Mouse (Mus musculus) megakaryocyte-erythroid progenitor cell, adult 5-6 weeks (primary cell): ENCODE measurements around the gene Gsdma3. TPM values are rescaled to one million over a fixed set of nuclear protein-coding genes. Genes with fewer than 3 reads are reported as not detected.
A peak's percentile ranks its signal among the peaks of the same experiment; 100 is the strongest.
"Not testable (repeated sequence)": the region's sequence is repeated elsewhere in the genome, so short reads cannot be mapped to it uniquely, and the experiment has no call there.

Experiments used
- ATAC-seq: replicated peaks from 2 replicates; pipeline ENCODE4 v1.8.0; 2016; ENCODE audit warnings: mild to moderate bottlenecking, inconsistent platforms; ENCODE audit not compliant: severe bottlenecking, poor library complexity, low FRiP score, low TSS enrichment
- total RNA-seq, 2 experiments: library from RNA; stranded (forward) in 1 of 2; stranded (reverse) in 1 of 2; fragments of 200-1000, 215-1000 nt in 1 of 2; fragments of >200 nt in 1 of 2; fragmentation: Nextera tagmentation in 1 of 2; gene quantifications; 2 replicates each; pipeline ENCODE4 v1.2.3; 2014 to 2017

Gsdma3 gene
- total RNA-seq, 2 experiments from 2014 or later = not detected

GRCm38 (mm10) chr11:98595021-98595420 is 31.1 kb upstream of the Gsdma3 start:
- ATAC-seq = no peak

- ATAC-seq = no peak
Measured at GRCm38 (mm10) chr11:98595473-98595872, 30.7 kb upstream of the Gsdma3 start.

GRCm38 (mm10) chr11:98595955-98596354 is 30.2 kb upstream of the Gsdma3 start:
- ATAC-seq = no peak

GRCm38 (mm10) chr11:98597363-98597762 is 28.8 kb upstream of the Gsdma3 start:
- ATAC-seq = peak; percentile 61

GRCm38 (mm10) chr11:98597991-98598390 is 28.2 kb upstream of the Gsdma3 start, which contains the start of gene Lrrc3c:
Lrrc3c (plus strand) TSS chr11:98598291.
- ATAC-seq = no peak

DNA sequence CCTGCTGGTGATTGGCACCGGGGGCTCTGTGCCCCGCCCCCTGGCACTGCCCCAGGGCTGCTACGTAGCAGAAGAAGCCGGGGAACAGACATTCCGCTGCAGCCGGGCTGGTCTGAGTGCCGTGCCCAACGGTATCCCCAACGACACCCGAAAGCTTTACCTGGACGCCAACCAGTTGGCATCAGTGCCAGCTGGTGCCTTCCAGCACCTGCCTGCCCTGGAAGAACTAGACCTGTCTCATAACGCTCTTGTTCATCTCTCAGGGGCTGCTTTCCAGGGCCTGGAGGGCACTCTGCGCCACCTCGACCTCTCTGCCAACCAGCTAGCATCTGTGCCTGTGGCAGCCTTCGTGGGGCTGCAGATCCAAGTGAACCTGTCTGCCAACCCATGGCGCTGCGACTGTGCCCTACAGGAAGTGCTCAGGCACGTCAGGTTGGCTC is 27.3 kb upstream of the Gsdma3 start:
- peak; percentile 6; the same call in 1 of the 2 replicates for ATAC-seq

DNA sequence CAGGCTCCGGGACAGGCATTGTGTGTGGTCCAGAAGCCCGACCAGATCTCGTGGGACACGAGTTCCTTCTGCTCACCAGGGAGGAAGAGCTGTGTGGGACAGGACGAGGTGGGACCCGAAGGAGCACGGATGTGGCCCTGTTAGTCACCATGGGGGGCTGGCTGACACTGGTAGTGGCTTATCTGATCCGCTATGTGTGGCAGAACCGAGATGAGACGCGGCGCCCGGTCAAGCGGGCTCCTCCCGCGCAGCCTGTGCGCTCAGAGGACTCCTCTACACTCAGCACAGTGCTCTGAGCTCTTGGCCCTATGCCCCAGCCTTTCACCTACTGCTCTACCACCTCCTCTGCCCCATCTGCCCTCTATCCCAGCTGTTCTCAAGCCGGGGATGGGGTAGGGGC is 26.9 kb upstream of the Gsdma3 start:
- 0 out of 2 replicates have a peak, but pooled peaks have one; percentile 17 for ATAC-seq

GRCm38 (mm10) chr11:98602090-98602690 is 24.0 kb upstream of the Gsdma3 start:
- ATAC-seq = peak; percentile 58

GRCm38 (mm10) chr11:98603953-98604352 is 22.2 kb upstream of the Gsdma3 start:
- ATAC-seq = no peak

DNA sequence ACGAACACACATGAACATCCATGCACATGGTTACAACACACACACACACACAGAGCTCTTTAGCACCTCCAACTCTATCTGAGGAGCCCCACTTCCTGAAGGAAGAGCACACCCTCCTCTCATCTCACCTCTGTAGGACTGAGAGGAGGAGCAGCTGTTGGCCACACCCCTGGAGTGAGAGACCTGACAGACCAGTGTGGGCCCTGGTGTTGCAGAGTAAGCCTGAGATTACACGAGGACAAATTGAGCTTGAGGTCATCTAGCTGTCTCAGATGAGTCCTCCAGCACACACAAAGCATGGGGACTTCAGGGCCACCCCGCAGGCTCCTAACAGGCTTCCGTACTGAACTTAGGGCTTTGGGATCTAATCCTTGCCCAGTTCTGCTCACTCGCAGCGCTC is 21.2 kb upstream of the Gsdma3 start:
- ATAC-seq = not testable (repeated sequence)

GRCm38 (mm10) chr11:98606763-98607162 is 19.4 kb upstream of the Gsdma3 start:
- peak; percentile 65; the same call in 1 of the 2 replicates for ATAC-seq

DNA sequence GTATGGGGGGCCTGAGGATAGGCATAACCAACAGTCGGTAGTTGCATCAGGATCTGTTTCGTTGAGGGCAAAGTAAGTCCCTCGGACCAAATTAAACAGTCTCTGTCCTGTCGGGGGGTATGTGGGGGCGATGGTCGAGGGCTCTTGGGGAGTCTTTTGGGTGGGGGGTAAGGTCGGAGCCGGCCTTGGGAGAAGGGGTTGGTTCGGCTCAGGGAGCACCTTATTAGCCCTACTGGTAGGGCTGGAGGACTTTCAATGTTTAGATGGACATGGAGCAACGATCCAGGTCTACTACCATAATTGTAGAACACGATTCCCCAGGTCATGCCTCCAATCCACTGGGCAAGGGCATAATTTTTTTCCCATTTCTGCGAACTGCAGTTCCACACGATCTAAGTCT is 5.4 kb upstream of the Gsdma3 start:
- no peak for ATAC-seq

DNA sequence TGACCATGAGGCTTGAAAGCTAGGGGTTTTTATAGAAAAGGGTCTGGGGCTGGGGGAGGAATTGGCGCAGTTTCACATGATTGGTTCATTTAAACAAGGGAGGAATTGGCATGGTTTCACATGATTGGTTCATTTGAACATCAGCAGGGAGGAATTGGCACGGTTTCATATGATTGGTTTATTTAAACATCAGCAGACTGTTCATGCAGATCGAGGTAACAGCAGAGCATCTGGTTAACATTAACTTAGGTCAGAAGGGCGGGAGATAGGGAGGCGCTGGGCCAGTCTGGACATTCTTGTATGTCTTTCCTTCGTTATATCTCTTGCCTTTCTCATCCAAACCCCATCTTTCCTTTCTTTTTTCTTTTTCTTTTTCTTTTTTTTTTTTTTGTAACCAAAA is 2.2 kb upstream of the Gsdma3 start:
- ATAC-seq = not testable (repeated sequence)

DNA sequence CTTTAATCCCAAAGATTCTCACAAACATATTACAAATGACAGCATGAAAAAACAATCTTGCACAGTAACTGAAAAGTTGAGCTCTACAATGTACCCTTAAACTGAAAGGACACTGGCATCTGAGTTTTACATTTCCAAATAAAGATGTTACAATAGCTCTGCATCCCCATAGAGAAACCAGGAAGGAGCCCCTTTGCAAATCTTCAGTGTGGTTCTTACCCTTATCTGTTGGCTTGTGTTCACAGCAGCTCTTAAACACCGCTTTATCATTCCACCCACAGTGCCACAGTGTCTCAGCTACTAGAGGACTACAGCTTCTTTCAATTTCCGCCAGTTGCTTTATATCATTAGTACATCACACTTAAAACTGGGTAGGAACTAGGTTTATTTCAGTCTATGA is 1.8 kb upstream of the Gsdma3 start:
- ATAC-seq = not testable (repeated sequence)

DNA sequence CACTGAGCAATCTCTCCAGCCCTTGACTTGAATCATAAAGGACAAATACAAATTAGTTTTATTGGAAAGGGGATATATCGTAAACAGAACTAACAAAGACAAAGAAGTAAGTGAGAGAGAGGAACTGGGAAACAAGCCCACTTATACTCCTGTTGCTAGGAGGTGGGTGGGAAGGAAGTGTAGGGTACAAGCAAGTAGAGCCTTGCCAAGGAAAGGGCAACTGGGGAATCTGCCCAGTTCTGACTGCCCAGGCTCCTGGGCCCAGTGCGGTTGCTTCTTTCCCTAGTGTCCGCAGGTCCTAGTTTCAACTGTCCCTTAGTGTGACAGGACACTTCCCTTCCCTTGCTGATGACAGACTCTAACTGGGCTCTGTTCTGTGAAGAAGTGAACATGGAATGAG is 2.5 kb downstream of the Gsdma3 start:
- no peak for ATAC-seq

DNA sequence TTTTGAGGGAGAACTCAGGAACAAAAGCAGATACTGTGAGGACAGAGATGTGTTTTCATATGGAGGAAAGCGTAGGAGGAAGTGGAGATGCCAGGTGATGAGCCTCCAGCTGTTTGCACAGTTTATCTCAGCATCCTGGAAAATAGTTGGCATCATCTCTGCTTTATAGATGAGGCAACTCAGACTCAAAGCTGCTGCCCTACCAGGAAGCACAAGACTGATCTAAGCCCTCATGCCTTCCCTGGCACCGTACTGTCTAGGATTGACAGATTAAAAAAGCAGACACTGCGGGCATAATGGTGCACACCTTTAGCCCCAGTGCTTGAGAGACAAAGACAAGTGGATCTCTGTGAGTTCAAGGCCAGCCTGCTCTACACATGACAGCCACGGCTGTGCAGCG is 4.5 kb downstream of the Gsdma3 start:
- no peak for ATAC-seq

GRCm38 (mm10) chr11:98635312-98635970 is 9.3 kb downstream of the Gsdma3 start:
- peak; percentile 95 for ATAC-seq

- no peak for ATAC-seq
Measured at GRCm38 (mm10) chr11:98637501-98637900, 11.3 kb downstream of the Gsdma3 start.

DNA sequence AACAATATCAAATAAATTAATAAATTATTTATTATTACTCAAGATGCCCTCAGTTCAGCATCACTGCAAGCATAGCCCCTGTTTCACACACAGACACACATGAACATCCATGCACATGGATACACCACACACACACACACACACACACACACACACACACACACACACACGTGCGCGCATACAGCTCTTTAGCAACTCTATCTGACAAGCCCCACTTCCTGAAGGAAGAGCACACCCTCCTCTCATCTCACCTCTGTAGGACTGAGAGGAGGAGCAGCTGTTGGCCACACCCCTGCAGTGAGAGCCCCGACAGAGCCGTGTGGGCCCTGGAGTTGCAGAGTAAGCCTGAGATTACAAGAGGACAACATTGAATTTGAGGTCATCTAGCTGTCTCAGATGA is 13.9 kb downstream of the Gsdma3 start:
- ATAC-seq = no peak

- no peak for ATAC-seq
Measured at GRCm38 (mm10) chr11:98644757-98645156, 18.6 kb downstream of the Gsdma3 start.

DNA sequence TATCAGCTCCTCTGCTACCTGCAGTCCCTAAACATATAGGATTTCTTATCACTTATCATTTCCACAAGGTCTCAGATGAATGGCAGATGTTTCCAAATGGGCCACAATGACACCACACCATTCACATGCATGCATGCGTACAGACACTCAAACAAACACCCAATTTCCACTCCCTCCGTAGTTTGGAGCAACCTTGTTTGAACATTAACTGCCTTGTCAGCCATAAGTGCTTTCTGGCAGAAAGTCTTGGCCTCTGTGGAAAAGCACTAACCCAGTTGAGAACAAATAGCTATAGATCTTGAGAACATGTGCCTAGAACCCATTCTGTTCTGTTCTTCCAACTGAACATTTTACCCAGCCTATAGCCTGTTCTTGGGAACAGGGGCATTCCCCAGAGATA is 19.8 kb downstream of the Gsdma3 start:
- no peak for ATAC-seq
